8 mouse cellular contexts compared by ENCODE assay signal in genomic region chr9:121937451-121937864, GRCm38 (mm10). TPM values are rescaled to one million over a fixed set of nuclear protein-coding genes. Genes with fewer than 3 reads are reported as not detected.
A peak's percentile ranks its signal among the peaks of the same experiment; 100 is the strongest.
DNase-seq lines count a peak whose midpoint lies in the region; ATAC-seq and TF ChIP-seq lines count a peak whose summit lies in the region.

No protein-coding gene starts in this region.

- H3K27ac ChIP-seq in layer of hippocampus, adult 2 months: no peak overlapping the region
- H3K27ac ChIP-seq in embryonic facial prominence, embryonic 15.5 days (replicated peaks): no peak overlapping the region
- H3K27ac ChIP-seq in limb, embryonic 12.5 days: 0 out of 2 replicates have a peak overlapping the region, but pooled peaks have one; percentile 26

- H3K36me3 ChIP-seq in embryonic facial prominence, embryonic 15.5 days: no peaks in the 10 kb centered on the region
- no peaks in the 10 kb centered on the region for H3K36me3 ChIP-seq in limb, embryonic 12.5 days
- H3K36me3 ChIP-seq in splenic B cell, adult 2 months (ENCODE audit: control insufficient read depth, insufficient read depth, low read length, poor library complexity, severe bottlenecking): no peaks in the 10 kb centered on the region

- H3K4me1 ChIP-seq in embryonic facial prominence, embryonic 15.5 days: no peaks in the 10 kb centered on the region
- H3K4me1 ChIP-seq in limb, embryonic 12.5 days (replicated peaks): no peaks in the 10 kb centered on the region

- 53% methylated on average over 6 of the region's 6 CpGs for WGBS in embryonic facial prominence, embryonic 15.5 days
- 60% methylated on average over 6 of the region's 6 CpGs for WGBS in limb, embryonic 12.5 days

- peak overlapping the region; percentile 43; the same call in 1 of the 2 replicates for H3K4me3 ChIP-seq in layer of hippocampus, adult 2 months
- peak overlapping the region; percentile 44 for H3K4me3 ChIP-seq in embryonic facial prominence, embryonic 15.5 days (replicated peaks)
- H3K4me3 ChIP-seq in limb, embryonic 12.5 days (replicated peaks): peak overlapping the region; percentile 47

- H3K9me3 ChIP-seq in embryonic facial prominence, embryonic 15.5 days (replicated peaks): no peaks in the 10 kb centered on the region
- no peaks in the 10 kb centered on the region for H3K9me3 ChIP-seq in limb, embryonic 12.5 days

- H3K9ac ChIP-seq in embryonic facial prominence, embryonic 15.5 days: no peak overlapping the region
- peak overlapping the region; percentile 51; the same call in 1 of the 2 replicates for H3K9ac ChIP-seq in limb, embryonic 12.5 days (replicated peaks)

- H3K27me3 ChIP-seq in embryonic facial prominence, embryonic 15.5 days: no peaks in the 10 kb centered on the region
- no peaks in the 10 kb centered on the region; the same call in 1 of the 2 replicates for H3K27me3 ChIP-seq in limb, embryonic 12.5 days
- H3K27me3 ChIP-seq in splenic B cell, adult 2 months (ENCODE audit: control insufficient read depth, insufficient read depth, low read length, poor library complexity, severe bottlenecking): no peaks in the 10 kb centered on the region

- TF ChIP-seq CTCF in layer of hippocampus, adult 2 months (conservative IDR thresholded peaks at IDR 0.05): no peak

- no peak for ATAC-seq in embryonic facial prominence, embryonic 15.5 days (ENCODE audit: insufficient number of reproducible peaks, low FRiP score, low TSS enrichment, low read depth)
- peak; percentile 56; the same call in 1 of the 2 replicates for ATAC-seq in limb, embryonic 12.5 days (ENCODE audit: insufficient number of reproducible peaks, insufficient read depth, low FRiP score, low TSS enrichment, low read depth)
- no peak for ATAC-seq in cerebellum, adult (ENCODE audit: insufficient number of reproducible peaks, low FRiP score, low TSS enrichment)

- no peak for DNase-seq in layer of hippocampus, adult 2 months (ENCODE audit: low spot score in 2 of 2)
- no peak for DNase-seq in layer of hippocampus, adult 9-11 months
- DNase-seq in splenic B cell, adult 2 months (ENCODE audit: low read depth, low spot score): peak; percentile 33
- no peak for DNase-seq in cerebellum, adult 11 months
- no peak for DNase-seq in ovary, postnatal 36 days (ENCODE audit: low spot score)

- H3K4me2 ChIP-seq in embryonic facial prominence, embryonic 15.5 days (replicated peaks): peak overlapping the region; percentile 47
- H3K4me2 ChIP-seq in limb, embryonic 12.5 days: peak overlapping the region; percentile 52

RNA-seq across cellular contexts. Expression of gene Fam198a, which starts 13.3 kb away (rescaled TPM):
- total RNA-seq in layer of hippocampus, adult 2 months (2021): 1 to 10 TPM; 6.7 to 9.1 TPM
- 4.1 and 4.7 TPM in 2 replicates for polyA plus RNA-seq in embryonic facial prominence, embryonic 15.5 days (2015; fragmentation: Nextera tagmentation; extraction: Ambion mirVana)
- 1.6 and 1.8 TPM in 2 replicates for polyA plus RNA-seq in limb, embryonic 12.5 days (2016; fragmentation: Nextera tagmentation; extraction: Ambion mirVana)

RNA-seq across cellular contexts. Expression of gene Cyp8b1, which starts 21.4 kb away (rescaled TPM):
- not detected for total RNA-seq in layer of hippocampus, adult 2 months (2021)
- not detected in 2 replicates for polyA plus RNA-seq in embryonic facial prominence, embryonic 15.5 days (2015; fragmentation: Nextera tagmentation; extraction: Ambion mirVana)
- polyA plus RNA-seq in limb, embryonic 12.5 days (2016; fragmentation: Nextera tagmentation; extraction: Ambion mirVana): not detected in 2 replicates

RNA-seq across cellular contexts. Expression of gene Ackr2, which starts 39.3 kb away (rescaled TPM):
- total RNA-seq in layer of hippocampus, adult 2 months (2021): 1 to 10 TPM; 1.7 to 2.3 TPM
- 0.42 and 0.67 TPM in 2 replicates for polyA plus RNA-seq in embryonic facial prominence, embryonic 15.5 days (2015; fragmentation: Nextera tagmentation; extraction: Ambion mirVana)
- polyA plus RNA-seq in limb, embryonic 12.5 days (2016; fragmentation: Nextera tagmentation; extraction: Ambion mirVana): 0.50 TPM in 1 of 2 replicates, not detected in the other

RNA-seq across cellular contexts. Expression of gene Pomgnt2, which starts 59.5 kb away (rescaled TPM):
- 10 to 100 TPM; 41.4 to 41.7 TPM for total RNA-seq in layer of hippocampus, adult 2 months (2021)
- polyA plus RNA-seq in embryonic facial prominence, embryonic 15.5 days (2015; fragmentation: Nextera tagmentation; extraction: Ambion mirVana): 18.4 and 21.2 TPM in 2 replicates
- polyA plus RNA-seq in limb, embryonic 12.5 days (2016; fragmentation: Nextera tagmentation; extraction: Ambion mirVana): 10.4 and 11.2 TPM in 2 replicates
